Mouse (Mus musculus) C2C12 (cell line): ENCODE data around the gene Rgs6. TPM values are rescaled to one million over a fixed set of nuclear protein-coding genes. Genes with fewer than 3 reads are reported as not detected.

Source experiments
- H3K27me3 ChIP-seq: one replicate; pipeline ENCODE4 v1.6.1; 2011; ENCODE audit not compliant: control insufficient read depth, insufficient read depth, insufficient read length
- H3K36me3 ChIP-seq: one replicate; pipeline ENCODE4 v1.6.1; 2011; ENCODE audit not compliant: control insufficient read depth, insufficient read depth
- H3K4me3 ChIP-seq: one replicate; pipeline ENCODE4 v1.5.1; 2011; ENCODE audit warnings: mild to moderate bottlenecking, control low read depth; ENCODE audit not compliant: poor library complexity, insufficient read depth, severe bottlenecking
- H3K79me2 ChIP-seq: one replicate; pipeline ENCODE4 v1.6.1; 2011; ENCODE audit not compliant: control insufficient read depth, insufficient read depth
- H3K79me3 ChIP-seq: one replicate; pipeline ENCODE4 v1.6.1; 2011; ENCODE audit warnings: low read depth, control low read depth
- H3ac ChIP-seq: one replicate; pipeline ENCODE3; 2011; ENCODE audit warnings: low read depth; ENCODE audit not compliant: control insufficient read depth, insufficient read length
- CEBPB ChIP-seq: IDR thresholded peaks from one replicate; pipeline ENCODE4 v1.6.1; 2011; ENCODE audit warnings: low read depth, mild to moderate bottlenecking, control low read depth, moderate library complexity
- CTCF ChIP-seq: IDR thresholded peaks from one replicate; pipeline ENCODE4 v1.5.1; 2011; ENCODE audit not compliant: control insufficient read depth, insufficient read depth, insufficient read length
- FOSL1 ChIP-seq: IDR thresholded peaks from one replicate; pipeline ENCODE4 v1.8.0; 2011; ENCODE audit warnings: mild to moderate bottlenecking, low read length; ENCODE audit not compliant: poor library complexity, insufficient read depth, severe bottlenecking
- MAX ChIP-seq: IDR thresholded peaks from one replicate; pipeline ENCODE4 v1.6.1; 2011; ENCODE audit warnings: mild to moderate bottlenecking, control low read depth
- MYOD1 ChIP-seq: IDR thresholded peaks from one replicate; pipeline ENCODE4 v1.6.1; 2011; ENCODE audit warnings: low read depth; ENCODE audit not compliant: control insufficient read depth, insufficient read length
- MYOG ChIP-seq: IDR thresholded peaks from one replicate; pipeline ENCODE4 v1.6.1; 2011; ENCODE audit not compliant: control insufficient read depth, insufficient read length; ENCODE audit errors: extremely low read depth
- USF1 ChIP-seq: IDR thresholded peaks from one replicate; pipeline ENCODE4 v1.6.1; 2011; ENCODE audit warnings: low read depth, mild to moderate bottlenecking, control low read depth, moderate library complexity
- polyA plus RNA-seq: library from polyadenylated mRNA; unstranded; fragments of >200 nt; fragmentation: generic; extraction: Trizol; gene quantifications from one replicate; pipeline ENCODE4 v1.2.1, GENCODE M21; 2012; ENCODE audit warnings: missing spikeins

Gene Rgs6
- polyA plus RNA-seq, 1 experiment, result not detected

DNA sequence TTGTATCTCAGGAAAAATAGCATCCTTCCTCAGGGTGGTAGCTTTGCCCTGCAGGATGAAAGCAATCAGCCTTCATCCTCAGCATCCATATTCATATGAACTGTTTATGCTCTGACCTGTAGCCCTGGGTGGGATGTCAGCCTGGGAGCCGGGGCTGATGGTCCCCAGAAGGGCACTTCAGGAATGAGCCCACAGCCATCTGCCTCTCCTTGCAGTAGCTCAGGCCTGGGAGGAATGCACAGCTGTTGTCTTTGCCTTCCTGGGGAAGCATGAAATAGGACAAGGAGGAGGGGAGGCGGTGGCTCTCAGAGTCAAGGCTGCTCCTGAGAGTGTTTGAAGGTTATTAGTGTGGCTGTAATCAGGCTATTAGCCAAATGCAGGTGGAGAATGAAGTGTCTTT is 590.7 kb downstream of the Rgs6 start:
- H3ac ChIP-seq, result no peak overlapping the region
- H3K36me3 ChIP-seq, result no peaks in the 10 kb centered on the region
- no peaks in the 10 kb centered on the region for H3K79me2 ChIP-seq
- no peaks in the 10 kb centered on the region for H3K79me3 ChIP-seq
- H3K4me3 ChIP-seq, result no peak overlapping the region
- no peaks in the 10 kb centered on the region for H3K27me3 ChIP-seq
- TF ChIP-seq MAX (no peak), MYOD1 (no peak), MYOG (no peak), CTCF (no peak), CEBPB (no peak), FOSL1 (no peak), USF1 (no peak)

- no peak for TF ChIP-seq USF1
- no peak for TF ChIP-seq MYOG
- TF ChIP-seq CTCF, result no peak
- TF ChIP-seq CEBPB, result no peak
- H3K4me3 ChIP-seq, result no peak overlapping the region
- H3K79me3 ChIP-seq, result no peaks in the 10 kb centered on the region
- no peaks in the 10 kb centered on the region for H3K79me2 ChIP-seq
- H3K27me3 ChIP-seq, result no peaks in the 10 kb centered on the region
- no peaks in the 10 kb centered on the region for H3K36me3 ChIP-seq
- H3ac ChIP-seq, result no peak overlapping the region
Measured at GRCm38 (mm10) chr12:83179860-83180259, 591.8 kb downstream of the Rgs6 start.

DNA sequence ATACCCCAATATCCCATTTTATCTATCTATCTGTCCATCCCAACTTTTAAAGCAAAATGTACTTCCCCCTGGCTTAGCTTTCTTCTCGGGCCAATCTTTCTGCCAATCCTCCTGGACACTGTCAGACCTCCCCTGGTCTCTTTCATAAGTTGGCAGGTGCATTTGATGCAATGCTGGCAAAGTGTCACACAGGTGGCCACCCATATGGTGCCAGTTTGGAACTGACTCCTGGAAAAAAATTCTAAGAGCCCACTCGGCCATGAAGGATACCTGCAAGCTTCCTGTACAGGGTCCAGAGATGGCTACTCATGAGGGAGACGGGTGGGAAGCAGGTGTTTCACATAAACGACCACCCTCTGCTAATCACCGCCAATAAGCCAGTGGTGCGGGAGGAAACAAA is 592.5 kb downstream of the Rgs6 start:
- no peak overlapping the region for H3ac ChIP-seq
- no peaks in the 10 kb centered on the region for H3K79me2 ChIP-seq
- no peak overlapping the region for H3K4me3 ChIP-seq
- H3K79me3 ChIP-seq, result no peaks in the 10 kb centered on the region
- no peaks in the 10 kb centered on the region for H3K27me3 ChIP-seq
- no peaks in the 10 kb centered on the region for H3K36me3 ChIP-seq
- TF ChIP-seq CEBPB, result no peak
- no peak for TF ChIP-seq MYOD1
- no peak for TF ChIP-seq MYOG
- TF ChIP-seq CTCF, result no peak
- TF ChIP-seq FOSL1, result no peak

GRCm38 (mm10) chr12:83201674-83202073 is 613.6 kb downstream of the Rgs6 start:
- TF ChIP-seq USF1, result no peak
- no peak for TF ChIP-seq CTCF
- TF ChIP-seq MAX, result no peak
- TF ChIP-seq MYOG, result no peak
- no peak for TF ChIP-seq MYOD1
- no peak for TF ChIP-seq FOSL1
- TF ChIP-seq CEBPB, result no peak
- H3ac ChIP-seq, result no peak overlapping the region
- no peaks in the 10 kb centered on the region for H3K27me3 ChIP-seq
- no peak overlapping the region for H3K4me3 ChIP-seq
- no peaks in the 10 kb centered on the region for H3K79me3 ChIP-seq
- no peaks in the 10 kb centered on the region for H3K79me2 ChIP-seq
- H3K36me3 ChIP-seq, result no peaks in the 10 kb centered on the region

DNA sequence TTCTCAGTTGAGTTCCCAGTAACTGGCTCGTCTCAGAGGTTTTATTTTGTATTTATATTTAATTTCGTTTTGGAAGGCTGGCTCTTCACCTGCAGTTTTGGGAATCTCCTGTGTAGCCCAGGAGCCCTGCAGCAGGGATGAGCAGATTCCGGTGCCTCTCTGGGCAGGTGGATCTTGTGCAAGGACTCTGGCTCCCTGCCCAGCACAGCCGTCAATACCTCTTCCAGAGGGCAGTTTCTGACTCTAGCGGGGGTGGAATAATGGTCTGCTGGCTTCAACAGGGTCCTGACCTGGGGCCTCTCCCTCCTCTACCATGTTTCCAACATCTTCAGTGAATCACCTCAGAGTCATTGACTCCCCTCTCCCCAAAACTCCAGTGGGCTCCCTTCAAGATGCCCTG is 616.3 kb downstream of the Rgs6 start:
- H3K36me3 ChIP-seq, result no peaks in the 10 kb centered on the region
- H3K4me3 ChIP-seq, result no peak overlapping the region
- no peaks in the 10 kb centered on the region for H3K79me2 ChIP-seq
- no peak overlapping the region for H3ac ChIP-seq
- no peaks in the 10 kb centered on the region for H3K27me3 ChIP-seq
- no peaks in the 10 kb centered on the region for H3K79me3 ChIP-seq
- no peak for TF ChIP-seq USF1
- TF ChIP-seq CEBPB, result no peak
- no peak for TF ChIP-seq MYOG
- TF ChIP-seq MYOD1, result no peak
- no peak for TF ChIP-seq MAX
- TF ChIP-seq CTCF, result no peak
- TF ChIP-seq FOSL1, result no peak

- Histone ChIP-seq H3K27me3 (no peaks in the 10 kb centered on the region), H3K79me2 (no peaks in the 10 kb centered on the region), H3K79me3 (no peaks in the 10 kb centered on the region), H3ac (no peak overlapping the region), H3K4me3 (no peak overlapping the region), H3K36me3 (no peaks in the 10 kb centered on the region)
- TF ChIP-seq CTCF (no peak), MYOG (no peak), FOSL1 (no peak), MAX (no peak), CEBPB (no peak), USF1 (no peak), MYOD1 (no peak)
Measured at GRCm38 (mm10) chr12:83206866-83207265, 618.8 kb downstream of the Rgs6 start.
